Mouse (Mus musculus) thymus, adult 2 months (tissue): ENCODE measurements at regions not wholly inside any gene's neighbourhood (a gene's known extent, or its start where the extent isn't known, plus 50 kb on each side); places are given as distances from the start of the nearest gene placed in this dataset.

Experiments used
- DNase-seq: peaks from one replicate; pipeline ENCODE4 v3.0.0; 2021
- H3K27ac ChIP-seq: fragments of 200-500 bp; 2 replicates; pipeline ENCODE4 v1.5.1; 2012; ENCODE audit warnings: low read length, control low read depth; ENCODE audit not compliant: control insufficient read depth, insufficient read depth
- H3K27me3 ChIP-seq: fragments of 200-500 bp; 2 replicates; pipeline ENCODE4 v1.6.1; 2012; ENCODE audit warnings: mild to moderate bottlenecking, low read length, moderate library complexity, mixed read lengths; ENCODE audit not compliant: control insufficient read depth, insufficient read depth
- H3K36me3 ChIP-seq: fragments of 200-500 bp; 2 replicates; pipeline ENCODE4 v1.6.1; 2012; ENCODE audit warnings: mild to moderate bottlenecking, low read length, moderate library complexity; ENCODE audit not compliant: control insufficient read depth, insufficient read depth
- H3K4me1 ChIP-seq: fragments of 200-500 bp; replicated peaks from 2 replicates; pipeline ENCODE4 v1.6.1; 2012; ENCODE audit warnings: low read length; ENCODE audit not compliant: control insufficient read depth, insufficient read depth
- H3K4me3 ChIP-seq: fragments of 200-500 bp; 2 replicates; pipeline ENCODE4 v1.5.1; 2012; ENCODE audit warnings: mild to moderate bottlenecking, low read length, control low read depth, moderate library complexity; ENCODE audit not compliant: control insufficient read depth, insufficient read depth
- CTCF ChIP-seq: fragments of 200-500 bp; IDR thresholded peaks from 2 replicates; pipeline ENCODE4 v1.5.1; 2012; ENCODE audit warnings: mild to moderate bottlenecking, control low read depth, low read length, moderate library complexity, borderline replicate concordance; ENCODE audit not compliant: control insufficient read depth, poor library complexity, insufficient read depth; ENCODE audit errors: extremely low read depth
- POLR2A ChIP-seq: fragments of 200-500 bp; IDR thresholded peaks from 2 replicates; pipeline ENCODE4 v1.6.1; 2012; ENCODE audit warnings: mild to moderate bottlenecking, low read length, control low read depth, moderate library complexity; ENCODE audit not compliant: control insufficient read depth, poor library complexity, insufficient read depth; ENCODE audit errors: extremely low read depth
- WGBS: fragments of 180-500 bp; shearing (Covaris S2); methylation state at CpG from one replicate; pipeline ENCODE4 v1.1.7; 2018; 5-methylcytosine and 5-hydroxymethylcytosine counted together

DNA sequence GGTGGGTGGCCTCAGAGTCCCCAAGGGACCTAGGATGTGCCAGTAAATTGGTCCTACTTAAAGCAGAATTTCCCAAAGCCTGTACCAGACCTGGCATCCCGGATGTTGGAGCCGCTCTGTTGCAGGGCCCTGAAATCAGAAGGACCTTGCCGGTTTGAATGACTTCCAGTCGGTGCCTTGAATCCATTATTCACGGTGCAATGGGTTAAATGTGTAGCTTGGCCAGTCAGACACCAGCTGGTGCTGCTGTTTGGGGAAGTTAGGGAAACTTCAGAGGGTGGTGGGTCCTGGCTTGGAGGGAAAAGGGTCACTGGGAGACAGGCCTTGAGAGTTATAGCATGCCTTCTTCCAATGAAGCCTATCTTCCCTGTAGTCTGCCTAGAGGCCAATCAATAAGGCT lies 135.5 kb upstream of the Tbx3 start:
- TF ChIP-seq POLR2A = no peak
- no peak for TF ChIP-seq CTCF
- WGBS = 87% methylated on average over 5 of the region's 5 CpGs
- H3K27me3 ChIP-seq = no peaks in the 10 kb centered on the region
- no peaks in the 10 kb centered on the region for H3K36me3 ChIP-seq
- H3K4me3 ChIP-seq = no peak overlapping the region
- no peak for DNase-seq
- H3K4me1 ChIP-seq = no peaks in the 10 kb centered on the region
- no peak overlapping the region for H3K27ac ChIP-seq

DNA sequence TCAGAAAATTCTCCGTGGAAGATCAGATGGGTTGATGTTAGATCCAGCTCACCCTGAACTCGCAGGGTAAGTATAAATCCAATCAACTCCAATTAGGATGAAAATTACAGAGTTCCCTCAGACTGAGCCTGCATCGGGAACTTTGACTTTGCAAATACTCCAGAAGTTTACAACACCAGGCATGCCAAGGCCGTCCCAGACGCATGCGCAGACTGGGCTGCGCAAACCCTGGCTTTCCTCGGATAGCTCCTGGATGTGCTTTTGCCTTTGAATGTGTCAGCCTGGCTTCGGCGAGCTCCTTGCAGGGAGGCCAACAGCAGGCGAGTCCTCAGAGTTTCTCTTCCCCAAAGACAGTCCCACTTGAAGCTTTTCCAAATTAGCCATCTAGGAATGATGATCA lies 127.6 kb upstream of the Tbx3 start:
- H3K27ac ChIP-seq = no peak overlapping the region
- no peaks in the 10 kb centered on the region for H3K27me3 ChIP-seq
- DNase-seq = no peak
- no peaks in the 10 kb centered on the region for H3K4me1 ChIP-seq
- 93% methylated on average over 11 of the region's 11 CpGs for WGBS
- no peaks in the 10 kb centered on the region for H3K36me3 ChIP-seq
- H3K4me3 ChIP-seq = no peak overlapping the region
- no peak for TF ChIP-seq POLR2A
- TF ChIP-seq CTCF = no peak

DNA sequence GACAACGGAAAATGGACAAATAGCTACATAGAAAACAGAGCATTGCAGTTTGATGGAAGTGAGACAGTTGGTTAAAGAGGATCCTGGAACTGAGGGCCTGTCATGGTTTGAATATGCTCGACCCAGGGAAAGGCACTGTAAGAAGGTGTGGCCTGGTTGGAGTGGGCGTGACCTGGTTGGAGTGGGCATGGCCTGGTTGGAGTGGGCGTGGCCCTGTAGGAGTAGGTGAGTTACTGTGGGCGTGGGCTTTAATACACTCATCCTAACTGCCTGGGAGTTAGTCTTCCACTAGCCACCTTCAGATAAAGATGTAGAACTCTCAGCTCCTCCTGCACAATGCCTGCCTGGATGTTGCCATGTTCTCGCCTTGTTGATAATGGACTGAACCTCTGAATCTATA lies 126.8 kb upstream of the Tbx3 start:
- H3K27ac ChIP-seq = no peak overlapping the region
- H3K27me3 ChIP-seq = no peaks in the 10 kb centered on the region
- TF ChIP-seq POLR2A = no peak
- no peak for TF ChIP-seq CTCF
- DNase-seq = no peak
- H3K36me3 ChIP-seq = no peaks in the 10 kb centered on the region
- H3K4me3 ChIP-seq = no peak overlapping the region
- WGBS = 82% methylated on average over 6 of the region's 6 CpGs
- H3K4me1 ChIP-seq = no peaks in the 10 kb centered on the region

DNA sequence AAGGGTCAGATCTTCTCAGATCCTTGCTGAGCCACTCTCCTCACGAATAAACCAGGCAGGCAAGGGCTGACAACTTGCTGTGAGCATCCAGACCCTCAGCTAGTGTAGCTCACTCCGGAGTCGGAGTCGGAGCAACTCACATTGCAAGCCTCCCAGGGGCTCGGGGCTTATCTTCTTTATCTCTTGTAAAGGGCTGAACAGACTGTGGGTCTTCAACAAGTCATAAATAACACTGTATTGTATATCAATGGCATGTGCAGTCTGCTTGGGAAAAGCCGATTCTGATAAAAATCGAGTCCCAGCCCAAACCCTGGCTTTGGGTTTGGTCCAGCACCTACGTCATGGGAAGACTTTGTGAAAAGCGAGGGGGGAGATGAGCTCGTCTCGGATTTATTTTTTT lies 125.8 kb upstream of the Tbx3 start:
- DNase-seq = no peak
- Histone ChIP-seq H3K4me1 (no peaks in the 10 kb centered on the region), H3K27me3 (no peaks in the 10 kb centered on the region), H3K4me3 (no peak overlapping the region), H3K27ac (no peak overlapping the region), H3K36me3 (no peaks in the 10 kb centered on the region)
- TF ChIP-seq POLR2A = no peak
- TF ChIP-seq CTCF = no peak
- WGBS = 81% methylated on average over 11 of the region's 11 CpGs

DNA sequence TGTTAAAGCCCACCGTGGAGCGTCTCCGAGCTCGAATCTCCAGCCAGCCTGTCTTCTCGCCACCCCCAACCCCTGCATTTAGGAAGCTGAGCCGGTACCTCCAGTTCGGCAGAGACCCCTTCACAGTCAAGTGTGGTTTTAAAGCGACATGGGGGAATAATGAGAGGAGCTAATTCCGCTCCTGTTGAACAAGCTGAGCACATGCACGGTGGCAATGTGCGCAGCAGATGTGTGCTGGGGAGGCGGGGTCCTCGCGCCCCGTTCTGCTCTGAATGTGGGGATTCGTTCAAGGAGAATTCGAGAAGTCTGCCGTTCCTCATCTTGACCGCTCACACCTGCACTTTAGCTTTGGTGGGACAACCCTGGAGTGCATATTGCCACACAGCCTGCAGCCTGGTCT lies 123.4 kb upstream of the Tbx3 start:
- Histone ChIP-seq H3K27ac (no peak overlapping the region), H3K4me1 (no peaks in the 10 kb centered on the region), H3K4me3 (no peak overlapping the region), H3K27me3 (no peaks in the 10 kb centered on the region), H3K36me3 (no peaks in the 10 kb centered on the region)
- WGBS = 82% methylated on average over 19 of the region's 19 CpGs
- no peak for DNase-seq
- TF ChIP-seq POLR2A = no peak
- no peak for TF ChIP-seq CTCF

DNA sequence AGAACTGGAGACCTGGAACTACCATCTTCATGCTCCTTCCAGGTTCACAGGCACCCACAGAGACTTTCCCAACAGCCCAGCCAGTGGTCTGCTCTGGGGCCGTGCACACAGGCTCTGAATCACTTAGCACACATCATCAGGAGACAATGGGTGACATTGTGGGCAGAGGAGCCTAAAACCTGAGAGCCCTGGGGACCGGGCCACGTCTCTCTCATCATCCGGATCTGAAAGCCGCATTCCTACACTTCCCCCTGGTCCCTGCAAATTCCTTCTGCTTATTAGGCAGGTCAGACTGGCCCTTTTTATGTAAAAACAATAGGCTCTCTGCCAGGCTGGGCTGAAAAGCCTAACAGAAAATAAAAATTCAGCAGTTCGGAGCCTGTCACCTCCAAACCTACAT lies 119.6 kb upstream of the Tbx3 start:
- DNase-seq = no peak
- H3K27me3 ChIP-seq = no peaks in the 10 kb centered on the region
- no peak overlapping the region for H3K4me3 ChIP-seq
- H3K4me1 ChIP-seq = no peaks in the 10 kb centered on the region
- H3K27ac ChIP-seq = no peak overlapping the region
- TF ChIP-seq CTCF = no peak
- TF ChIP-seq POLR2A = no peak
- 63% methylated on average over 6 of the region's 6 CpGs for WGBS
- H3K36me3 ChIP-seq = no peaks in the 10 kb centered on the region

DNA sequence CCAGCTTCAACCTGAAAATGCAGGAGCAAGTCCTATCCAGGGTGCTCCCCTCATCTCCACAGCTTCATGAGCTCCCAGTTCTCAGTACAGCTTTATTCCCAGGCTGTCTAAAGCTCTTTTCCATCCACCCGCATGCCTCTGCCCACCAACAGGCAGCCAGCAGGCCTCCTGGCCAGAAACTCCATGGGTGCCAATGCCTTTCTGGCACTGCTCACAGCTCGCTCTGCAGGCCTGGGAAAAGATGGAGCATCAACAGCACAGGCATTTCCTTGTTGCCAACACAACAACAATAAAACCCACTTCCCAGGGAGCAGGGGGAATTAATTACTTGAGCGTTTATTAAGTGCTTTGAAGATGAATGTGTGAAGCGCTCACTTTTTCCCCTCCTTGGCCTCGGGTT lies 117.0 kb upstream of the Tbx3 start:
- no peak overlapping the region for H3K4me3 ChIP-seq
- WGBS = 76% methylated on average over 5 of the region's 5 CpGs
- no peak for TF ChIP-seq CTCF
- TF ChIP-seq POLR2A = no peak

More for the DNA sequence above, 117.0 kb upstream of the Tbx3 start:
- no peak overlapping the region for H3K27ac ChIP-seq
- H3K4me1 ChIP-seq = no peaks in the 10 kb centered on the region
- no peaks in the 10 kb centered on the region for H3K27me3 ChIP-seq
- DNase-seq = no peak
- no peaks in the 10 kb centered on the region for H3K36me3 ChIP-seq
